Mouse (Mus musculus) lung, adult 2 months (tissue): ENCODE results near the gene Robo3.

Source experiments
- CTCF ChIP-seq: fragments of 200-500 bp; IDR thresholded peaks from 2 replicates; pipeline ENCODE4 v1.5.1; 2011; ENCODE audit warnings: mild to moderate bottlenecking, low read length, control low read depth; ENCODE audit not compliant: insufficient read depth
- POLR2A ChIP-seq: fragments of 200-500 bp; IDR thresholded peaks from 2 replicates; pipeline ENCODE4 v1.6.1; 2011; ENCODE audit warnings: low read depth, mild to moderate bottlenecking, control low read depth, low read length, borderline replicate concordance; ENCODE audit errors: extremely low read depth

DNA sequence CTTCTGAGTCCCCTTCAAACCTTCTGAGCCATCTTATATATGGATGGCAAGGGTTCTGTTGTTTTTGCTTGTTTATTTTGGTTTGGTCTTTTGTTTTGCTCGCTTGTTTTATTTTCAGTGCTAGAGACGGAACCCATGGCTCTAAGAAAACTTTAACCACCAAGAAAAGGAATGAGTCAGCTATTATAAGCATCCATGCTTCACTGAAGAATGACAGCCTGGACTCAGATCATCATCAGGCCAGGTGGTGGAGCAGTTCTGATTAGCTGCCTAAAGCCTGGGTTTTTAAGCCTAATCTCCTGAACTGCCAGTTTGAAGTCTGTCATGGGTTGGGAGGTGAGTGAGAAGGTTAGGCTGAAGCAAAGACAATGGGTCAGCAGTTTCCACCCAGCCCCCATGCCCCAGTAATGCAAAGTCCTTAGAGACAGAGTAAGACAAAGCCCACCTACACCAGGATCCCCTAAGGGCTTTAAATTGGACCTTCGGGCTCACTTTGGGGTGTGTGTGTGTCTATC, 40.6 kb upstream of the Robo3 start:
- TF ChIP-seq CTCF (no peak), POLR2A (no peak)
